Mouse (Mus musculus) embryonic facial prominence, embryonic 14.5 days (tissue): ENCODE results near the gene Olfr867. TPM values are rescaled to one million over a fixed set of nuclear protein-coding genes. Genes with fewer than 3 reads are reported as not detected.

Source experiments
- ATAC-seq: fragments of 200-750 bp; cut with Nextera tagmentation; 2 replicates; pipeline ENCODE4 v1.8.0; 2017; ENCODE audit warnings: low read depth, moderate number of reproducible peaks, moderate TSS enrichment
- DNase-seq: peaks from one replicate; pipeline ENCODE4 v3.0.0-alpha.2; 2015; ENCODE audit warnings: low spot score
- H3K27ac ChIP-seq: fragments of 300-500 bp; sonication (generic); replicated peaks from 2 replicates; pipeline ENCODE4 v1.5.1; 2014; ENCODE audit warnings: low read depth, mild to moderate bottlenecking, low read length, moderate library complexity
- H3K27me3 ChIP-seq: fragments of 300-500 bp; sonication (generic); replicated peaks from 2 replicates; pipeline ENCODE4 v1.6.1; 2014; ENCODE audit warnings: low read length; ENCODE audit not compliant: control insufficient read depth, insufficient read depth
- H3K36me3 ChIP-seq: fragments of 300-500 bp; sonication (generic); 2 replicates; pipeline ENCODE4 v1.6.1; 2014; ENCODE audit warnings: low read length, mixed read lengths; ENCODE audit not compliant: control insufficient read depth, insufficient read depth
- H3K4me1 ChIP-seq: fragments of 300-500 bp; sonication (generic); 2 replicates; pipeline ENCODE4 v1.6.1; 2014; ENCODE audit warnings: antibody characterized with exemption, low read length; ENCODE audit not compliant: control insufficient read depth, insufficient read depth
- H3K4me2 ChIP-seq: fragments of 300-500 bp; sonication (generic); 2 replicates; pipeline ENCODE4 v1.6.1; 2014; ENCODE audit warnings: low read depth, mild to moderate bottlenecking, low read length, moderate library complexity, mixed read lengths
- H3K4me3 ChIP-seq: fragments of 300-500 bp; sonication (generic); 2 replicates; pipeline ENCODE4 v1.5.1; 2014; ENCODE audit warnings: low read depth, mild to moderate bottlenecking, low read length
- H3K9ac ChIP-seq: fragments of 300-500 bp; sonication (generic); 2 replicates; pipeline ENCODE4 v1.6.1; 2014; ENCODE audit warnings: low read depth, mild to moderate bottlenecking, low read length, moderate library complexity, mixed read lengths
- H3K9me3 ChIP-seq: fragments of 300-500 bp; sonication (generic); 2 replicates; pipeline ENCODE4 v1.6.1; 2016; ENCODE audit warnings: low read length; ENCODE audit not compliant: control insufficient read depth
- WGBS: fragments of 180-500 bp; shearing (Covaris S2); extraction: QIAGEN DNeasy Blood & Tissue Kit; methylation state at CpG from one replicate; pipeline ENCODE4 v1.1.7; 2014; 5-methylcytosine and 5-hydroxymethylcytosine counted together
- polyA plus RNA-seq: library from polyadenylated mRNA; unstranded; fragments of >200 nt; fragmentation: Nextera tagmentation; extraction: Ambion mirVana; gene quantifications from 2 replicates; pipeline ENCODE4 v1.2.1, GENCODE M21; 2014

Olfr867 gene
- not detected in 2 replicates for polyA plus RNA-seq

- H3K27me3 ChIP-seq: no peaks in the 10 kb centered on the region
- H3K9ac ChIP-seq: no peak within 1 kb of the TSS
- H3K4me2 ChIP-seq: no peak within 1 kb of the TSS
- no peak within 1 kb of the TSS for H3K27ac ChIP-seq
- no peaks in the 10 kb centered on the region for H3K4me1 ChIP-seq
- H3K9me3 ChIP-seq: 0 out of 2 replicates have a peak, but pooled peaks cover 3% of the 10 kb centered on the region
- ATAC-seq: no peak
- DNase-seq: no peak
- no peaks in the 10 kb centered on the region for H3K36me3 ChIP-seq
- WGBS: 75% methylated on average over 1 of the region's 1 CpGs
- no peak within 1 kb of the TSS for H3K4me3 ChIP-seq
These were observed at the start of gene Olfr867 for GRCm38 (mm10) chr9:20057462-20057861. Gene Olfr867 (minus strand): TSS chr9:20057562.

- Histone ChIP-seq H3K9ac (no peak within 1 kb of the TSS), H3K4me2 (no peak within 1 kb of the TSS), H3K27ac (no peak within 1 kb of the TSS), H3K4me1 (no peaks in the 10 kb centered on the region), H3K27me3 (no peaks in the 10 kb centered on the region), H3K9me3 (peaks cover 4% of the 10 kb centered on the region; the same call in 1 of the 2 replicates), H3K36me3 (no peaks in the 10 kb centered on the region), H3K4me3 (no peak within 1 kb of the TSS)
- ATAC-seq (no peak), DNase-seq (no peak)
- 35% methylated on average over 2 of the region's 2 CpGs for WGBS
These were observed 41.0 kb upstream of the Olfr867 start, which contains the start of gene Olfr868 for GRCm38 (mm10) chr9:20098326-20098725. Gene Olfr868 (plus strand): TSS chr9:20098626.

DNA sequence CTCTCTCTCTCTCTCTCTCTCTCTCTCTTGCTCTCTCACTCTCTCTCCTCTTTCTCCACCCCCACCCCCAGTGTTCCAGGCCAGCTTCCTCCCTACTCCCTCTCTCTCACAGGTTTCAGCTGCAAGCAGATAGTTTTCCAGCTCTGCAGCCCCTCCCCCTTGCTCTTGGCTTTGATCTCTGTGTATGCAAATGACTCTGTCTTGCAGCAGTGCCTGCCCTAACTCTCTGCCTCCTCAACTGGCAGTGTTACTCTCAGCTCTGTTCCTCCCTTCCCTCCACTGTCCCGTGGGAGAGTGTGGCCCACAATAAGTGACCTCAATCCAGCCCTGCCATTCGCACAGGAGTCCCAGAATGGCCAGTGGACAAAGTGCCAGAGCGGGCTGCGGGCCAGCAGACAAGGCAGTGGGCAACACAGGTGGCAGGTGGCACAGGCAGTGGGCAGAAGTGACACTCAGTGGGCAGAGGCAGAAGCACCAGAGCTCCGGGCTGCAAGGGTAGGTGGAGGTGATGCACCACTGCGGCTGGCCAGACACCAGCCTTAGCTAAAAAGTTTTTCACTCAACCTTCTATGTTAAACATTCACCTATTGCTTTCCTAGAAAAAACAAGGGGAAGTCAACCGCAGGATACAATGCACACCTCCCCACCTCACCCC is 16.3 kb upstream of the Olfr867 start:
- Histone ChIP-seq H3K9ac (no peak overlapping the region), H3K4me1 (no peaks in the 10 kb centered on the region), H3K4me3 (no peak overlapping the region), H3K36me3 (no peaks in the 10 kb centered on the region), H3K9me3 (peaks cover 11% of the 10 kb centered on the region), H3K27me3 (no peaks in the 10 kb centered on the region), H3K27ac (no peak overlapping the region), H3K4me2 (no peak overlapping the region)
- no peak for DNase-seq
- 71% methylated on average over 6 of the region's 7 CpGs for WGBS
- ATAC-seq: no peak

- Histone ChIP-seq H3K4me1 (no peaks in the 10 kb centered on the region), H3K9me3 (peaks cover 6% of the 10 kb centered on the region; the same call in 1 of the 2 replicates), H3K9ac (no peak overlapping the region), H3K27me3 (no peaks in the 10 kb centered on the region), H3K27ac (no peak overlapping the region), H3K36me3 (no peaks in the 10 kb centered on the region), H3K4me3 (no peak overlapping the region), H3K4me2 (no peak overlapping the region)
- ATAC-seq: no peak
- DNase-seq: no peak
- WGBS: 91% methylated on average over 1 of the region's 1 CpGs
These were observed 13.9 kb upstream of the Olfr867 start for GRCm38 (mm10) chr9:20071291-20071690.

DNA sequence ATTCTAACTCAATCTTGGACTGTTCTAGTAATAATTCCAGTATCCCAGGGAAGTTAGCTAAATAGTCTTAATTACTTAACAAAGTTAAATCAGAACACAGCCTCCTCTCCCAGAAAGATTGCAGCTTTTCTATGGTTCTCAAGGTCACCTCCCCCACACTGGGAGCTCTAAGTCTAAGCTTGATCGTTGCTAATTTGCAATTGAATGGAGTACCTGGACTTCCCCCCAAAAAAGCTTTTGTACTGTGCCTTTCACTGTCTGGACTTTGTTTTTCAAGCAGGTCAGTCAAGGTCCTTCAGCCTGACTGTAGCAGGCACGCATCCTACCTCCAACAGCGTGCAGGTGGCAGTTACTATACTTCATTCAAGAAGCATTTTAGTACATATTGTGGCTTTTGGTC is 12.9 kb upstream of the Olfr867 start:
- H3K4me2 ChIP-seq: no peak overlapping the region
- WGBS: 76% methylated on average over 3 of the region's 3 CpGs
- ATAC-seq: no peak

GRCm38 (mm10) chr9:20047964-20048363 is 9.4 kb downstream of the Olfr867 start:
- Histone ChIP-seq H3K27me3 (no peaks in the 10 kb centered on the region), H3K36me3 (no peaks in the 10 kb centered on the region), H3K9me3 (peaks cover 26% of the 10 kb centered on the region), H3K4me1 (no peaks in the 10 kb centered on the region), H3K4me2 (no peak overlapping the region), H3K9ac (no peak overlapping the region), H3K4me3 (no peak overlapping the region), H3K27ac (no peak overlapping the region)
- ATAC-seq (no peak), DNase-seq (no peak)
- WGBS: 63% methylated on average over 3 of the region's 3 CpGs

More for the DNA sequence above, 12.9 kb upstream of the Olfr867 start:
- no peaks in the 10 kb centered on the region for H3K27me3 ChIP-seq
- DNase-seq: no peak
- no peaks in the 10 kb centered on the region for H3K36me3 ChIP-seq
- H3K4me3 ChIP-seq: no peak overlapping the region
- H3K4me1 ChIP-seq: no peaks in the 10 kb centered on the region
- H3K27ac ChIP-seq: no peak overlapping the region
- peaks cover 6% of the 10 kb centered on the region; the same call in 1 of the 2 replicates for H3K9me3 ChIP-seq
- H3K9ac ChIP-seq: no peak overlapping the region

DNA sequence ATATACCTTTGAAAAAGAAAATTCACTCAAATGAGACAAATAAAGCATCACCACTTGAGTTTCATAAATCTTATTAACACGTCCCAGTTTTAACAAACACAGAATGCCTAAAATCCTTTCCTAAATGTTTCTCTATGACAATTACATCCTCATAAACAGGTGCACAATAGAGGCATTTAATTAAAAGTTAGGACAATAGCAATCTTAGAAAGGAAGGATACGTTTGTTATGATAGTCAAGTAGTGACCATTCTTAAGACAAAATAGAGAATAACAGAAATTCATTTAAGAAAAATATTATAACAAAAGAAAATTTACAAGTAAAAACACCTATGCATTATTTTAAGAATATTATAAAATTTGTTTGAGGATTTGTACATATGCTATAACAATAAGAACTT is 29.4 kb downstream of the Olfr867 start, which contains the start of gene Olfr866:
Gene Olfr866 (minus strand): TSS at position 101 of the 400 bp plus-strand sequence.
- H3K27ac ChIP-seq: no peak within 1 kb of the TSS
- no peaks in the 10 kb centered on the region for H3K36me3 ChIP-seq
- ATAC-seq (no peak), DNase-seq (no peak)
- H3K4me1 ChIP-seq: no peaks in the 10 kb centered on the region
- H3K27me3 ChIP-seq: no peaks in the 10 kb centered on the region
- H3K9ac ChIP-seq: no peak within 1 kb of the TSS
- no peak within 1 kb of the TSS for H3K4me2 ChIP-seq
- no peaks in the 10 kb centered on the region; the same call in 1 of the 2 replicates for H3K9me3 ChIP-seq
- WGBS: 74% methylated on average over 2 of the region's 2 CpGs
- H3K4me3 ChIP-seq: no peak within 1 kb of the TSS
